8 mouse cellular contexts compared by ENCODE assay signal in the genomic region with DNA sequence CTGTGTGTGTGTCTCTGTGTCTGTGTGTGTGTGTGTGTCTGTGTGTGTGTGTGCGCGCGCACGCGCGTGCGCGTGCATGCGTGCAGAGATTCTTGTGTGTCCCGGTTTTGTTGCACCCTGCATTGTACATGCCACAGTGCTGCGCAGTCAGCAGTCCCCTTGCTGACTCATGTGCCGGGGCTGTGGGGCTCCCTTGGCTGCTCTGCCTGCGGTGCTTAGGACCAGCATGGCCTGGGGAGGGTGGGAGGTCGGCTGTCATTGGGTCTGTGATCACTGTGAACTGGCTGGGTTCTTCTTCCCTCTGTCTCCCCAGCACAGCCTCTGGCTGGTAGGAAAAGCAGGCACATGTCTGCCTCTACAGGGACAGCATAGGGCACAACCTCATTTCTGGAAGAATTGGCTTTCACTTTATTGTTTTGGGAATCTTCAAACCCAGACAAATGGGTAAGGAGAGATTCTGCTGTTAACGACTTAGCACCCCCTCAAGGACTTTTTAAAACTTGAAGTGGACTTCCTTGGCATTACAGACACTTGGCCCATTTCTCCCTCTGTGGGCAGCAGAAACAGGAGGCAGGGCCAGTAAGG. TPM values are rescaled to one million over a fixed set of nuclear protein-coding genes. Genes with fewer than 3 reads are reported as not detected.
DNase-seq lines count a peak whose midpoint lies in the region; ATAC-seq lines count a peak whose summit lies in the region.

No protein-coding gene starts in this region.

- peaks cover 71% of the 10 kb centered on the region for H3K4me1 ChIP-seq in forebrain, embryonic 13.5 days
- peaks cover 50% of the 10 kb centered on the region for H3K4me1 ChIP-seq in liver, embryonic 13.5 days (replicated peaks)

- H3K4me2 ChIP-seq in forebrain, embryonic 13.5 days, result peak overlapping the region; percentile 51
- peak overlapping the region; percentile 70 for H3K4me2 ChIP-seq in liver, embryonic 13.5 days

- H3K9me3 ChIP-seq in forebrain, embryonic 13.5 days (replicated peaks), result no peaks in the 10 kb centered on the region
- H3K9me3 ChIP-seq in liver, embryonic 13.5 days (replicated peaks), result no peaks in the 10 kb centered on the region

- H3K4me3 ChIP-seq in forebrain, embryonic 13.5 days, result no peak overlapping the region
- H3K4me3 ChIP-seq in liver, embryonic 13.5 days (replicated peaks), result peak overlapping the region; percentile 45

- peak overlapping the region; percentile 59 for H3K9ac ChIP-seq in forebrain, embryonic 13.5 days
- peak overlapping the region; percentile 54 for H3K9ac ChIP-seq in liver, embryonic 13.5 days

- no peaks in the 10 kb centered on the region; the same call in 1 of the 2 replicates for H3K36me3 ChIP-seq in forebrain, embryonic 13.5 days (ENCODE audit: poor library complexity, severe bottlenecking)
- no peaks in the 10 kb centered on the region for H3K36me3 ChIP-seq in liver, embryonic 13.5 days

- WGBS in forebrain, embryonic 13.5 days, result 62% methylated on average over 15 of the region's 15 CpGs
- WGBS in liver, embryonic 13.5 days (ENCODE audit: insufficient replicate concordance), result 42% methylated on average over 15 of the region's 15 CpGs

- peak; percentile 35 to 47 for DNase-seq in heart, adult 18-20 months
- DNase-seq in heart, adult 9 months (ENCODE audit: low spot score in 2 of 2), result no peak
- peak; percentile 85 for DNase-seq in Muller cell, postnatal 12 days (ENCODE audit: inconsistent ontology term)
- peak; percentile 81 for DNase-seq in induced T-regulatory cell, adult 2 months (ENCODE audit: low read depth)
- peak; percentile 22 for DNase-seq in liver, embryonic 13.5 days
- peak; percentile 76 to 77 for DNase-seq in natural killer cell, adult 2 months (ENCODE audit: low spot score in 2 of 2)
- DNase-seq in urinary bladder, postnatal 10 days (ENCODE audit: low spot score), result no peak

- peak overlapping the region; percentile 83; the same call in 1 of the 2 replicates for H3K27ac ChIP-seq in forebrain, embryonic 13.5 days
- H3K27ac ChIP-seq in liver, embryonic 13.5 days, result peak overlapping the region; percentile 16; the same call in 1 of the 2 replicates

- no peaks in the 10 kb centered on the region for H3K27me3 ChIP-seq in forebrain, embryonic 13.5 days
- peaks cover 3% of the 10 kb centered on the region for H3K27me3 ChIP-seq in liver, embryonic 13.5 days

- 0 out of 2 replicates have a peak, but pooled peaks have one; percentile 22 for ATAC-seq in forebrain, embryonic 13.5 days
- ATAC-seq in liver, embryonic 13.5 days (ENCODE audit: low read depth), result peak; percentile 49

RNA-seq across cellular contexts. Expression of gene Bach2, which starts 11.2 kb away (rescaled TPM):
- total RNA-seq in heart, adult 18-20 months (2021), result 1 to 10 TPM; 4.2 to 6.2 TPM
- polyA plus RNA-seq in forebrain, embryonic 13.5 days (2015; fragmentation: Nextera tagmentation; extraction: Ambion mirVana), result 26.2 and 31.6 TPM in 2 replicates
- 1.1 and 1.2 TPM in 2 replicates for polyA plus RNA-seq in liver, embryonic 13.5 days (2015; fragmentation: Nextera tagmentation; extraction: Ambion mirVana)

Comparison
In these comparisons a context has a peak if more than half of its experiments do, and no peak if none do; other contexts are left out.
1. DNase-seq: peak in heart, adult 18-20 months (2 of 2), Muller cell, postnatal 12 days (single experiment), induced T-regulatory cell, adult 2 months (single experiment), liver, embryonic 13.5 days (single experiment) and natural killer cell, adult 2 months (2 of 2); none in heart, adult 9 months (0 of 2) and urinary bladder, postnatal 10 days (single experiment).
2. RNA of gene Bach2, which starts 11.2 kb away (polyA plus RNA-seq): 26.2 to 31.6 TPM in forebrain, embryonic 13.5 days; 1.1 to 1.2 TPM in liver, embryonic 13.5 days; every median in the first group is over 10 times any median in the second.